Mouse (Mus musculus) embryo, embryonic 9.5 days (tissue): Measurements from ENCODE around the gene Slc6a21.
"Not testable (repeated sequence)": the region's sequence is repeated elsewhere in the genome, so short reads cannot be mapped to it uniquely, and the experiment has no call there.

ENCODE experiments used
- DNase-seq: peaks from one replicate; pipeline ENCODE4 v3.0.0-alpha.2; 2017; ENCODE audit errors: extremely low spot score

Slc6a21 gene

DNA sequence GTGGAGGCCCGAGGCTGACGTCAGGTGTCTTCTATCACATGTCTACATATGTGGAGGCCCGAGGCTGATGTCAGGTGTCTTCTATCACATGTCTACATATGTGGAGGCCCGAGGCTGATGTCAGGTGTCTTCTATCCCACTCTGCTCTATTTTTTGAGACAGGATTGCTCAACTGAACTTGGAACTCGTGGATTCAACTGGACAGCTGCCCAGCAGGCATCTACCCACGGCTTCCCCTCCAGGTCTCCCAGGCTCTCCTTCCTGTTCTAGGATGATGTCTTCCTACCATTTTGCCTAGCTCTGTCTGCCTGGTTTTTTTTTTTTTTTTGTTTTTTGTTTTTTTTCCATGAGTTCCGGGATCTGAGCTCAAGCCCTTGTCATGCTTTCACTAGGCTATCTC is 21.5 kb upstream of the Slc6a21 start:
- DNase-seq: not testable (repeated sequence)

- no peak for DNase-seq
These were observed 20.1 kb upstream of the Slc6a21 start for GRCm38 (mm10) chr7:45257063-45257840.

DNA sequence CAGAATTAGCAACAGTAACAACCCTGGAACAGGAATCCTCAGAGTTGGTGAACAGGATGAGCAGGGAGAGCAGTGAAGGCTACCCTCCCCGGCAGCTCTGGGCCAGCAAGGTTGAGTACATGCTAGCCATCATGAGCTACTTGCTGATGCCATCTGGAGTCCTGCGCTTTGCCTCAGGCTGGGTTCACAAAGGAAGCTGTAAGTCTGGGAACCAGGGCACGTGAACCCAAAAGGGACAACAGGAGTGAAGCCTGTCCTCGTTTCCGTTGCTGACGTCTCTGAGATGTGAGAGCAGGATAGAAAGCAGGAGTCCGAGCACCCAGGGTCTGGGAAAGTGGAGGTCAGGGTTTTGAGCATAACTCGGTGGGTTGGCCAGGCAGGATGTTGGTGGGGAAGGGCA is 18.0 kb upstream of the Slc6a21 start:
- no peak for DNase-seq

- no peak for DNase-seq
These were observed 15.0 kb upstream of the Slc6a21 start for GRCm38 (mm10) chr7:45262266-45262665.

DNA sequence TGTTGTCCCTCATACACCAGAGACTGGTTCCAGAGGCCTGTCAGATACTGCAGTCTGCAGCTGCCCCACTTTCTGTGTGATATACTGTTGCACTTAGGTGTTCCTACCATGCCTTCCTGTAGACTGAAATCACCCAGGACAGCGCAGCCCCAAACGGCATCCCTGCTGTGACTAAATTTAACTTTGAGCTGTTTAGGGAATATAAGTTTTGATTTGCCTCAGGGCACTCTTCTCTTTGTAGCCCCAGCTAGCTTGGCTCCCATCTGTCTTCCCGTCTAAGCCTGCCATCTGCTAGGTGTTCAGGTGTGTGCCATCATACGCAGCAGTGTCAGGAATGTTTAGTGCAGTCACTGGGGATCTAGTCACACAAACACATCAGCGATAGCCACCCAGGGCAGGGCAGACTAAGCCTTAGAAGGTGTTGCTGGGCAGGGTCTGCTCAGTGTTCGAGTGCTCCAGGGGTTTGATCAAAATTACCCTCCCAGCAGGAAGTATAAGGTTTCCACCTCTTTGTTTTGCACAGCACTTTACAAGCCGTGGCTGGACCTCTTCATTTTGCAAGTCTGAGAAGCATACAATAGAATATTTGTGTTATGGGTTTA is 14.2 kb upstream of the Slc6a21 start:
- no peak for DNase-seq

DNA sequence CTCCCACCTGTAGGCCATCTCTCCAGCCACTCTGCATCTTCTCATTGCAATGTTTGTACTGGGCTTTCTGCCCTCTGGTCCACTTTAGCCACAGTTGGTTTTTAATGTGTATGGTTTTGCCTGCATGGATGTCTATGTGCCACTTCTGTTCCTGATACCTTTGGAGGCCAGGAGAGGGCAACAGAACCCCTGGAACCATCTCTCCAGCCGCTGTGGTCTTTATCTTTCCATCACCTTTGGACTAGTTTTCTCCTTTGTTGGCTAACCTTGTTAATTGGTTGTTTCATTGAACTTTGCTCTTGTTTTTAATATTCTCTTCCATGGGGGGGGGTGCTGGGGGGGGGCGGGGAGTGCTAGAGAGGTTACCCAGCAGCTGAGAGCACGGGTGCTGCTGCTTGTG is 13.0 kb upstream of the Slc6a21 start:
- no peak for DNase-seq

DNA sequence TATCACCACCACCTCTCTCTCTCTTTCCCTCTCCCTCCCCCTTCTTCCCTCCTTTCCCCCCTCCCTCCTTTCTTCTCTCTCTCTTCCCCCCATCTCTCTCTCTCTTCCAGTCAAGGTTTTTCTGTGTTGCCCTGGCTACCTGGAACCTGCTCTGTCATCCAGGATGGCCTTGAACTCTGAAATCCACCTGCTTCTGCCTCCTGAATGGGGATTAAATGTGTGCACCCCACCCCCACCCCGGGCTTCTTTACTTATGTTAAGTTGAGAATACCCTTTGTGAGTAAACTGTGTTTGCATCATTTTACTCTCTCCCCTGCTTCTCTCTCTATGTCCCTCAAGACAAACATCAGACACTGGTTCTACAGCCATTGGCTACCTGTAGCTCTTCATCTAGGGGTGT is 11.8 kb upstream of the Slc6a21 start:
- DNase-seq: no peak

- DNase-seq: no peak
These were observed 4.4 kb upstream of the Slc6a21 start for GRCm38 (mm10) chr7:45272786-45273412.

DNA sequence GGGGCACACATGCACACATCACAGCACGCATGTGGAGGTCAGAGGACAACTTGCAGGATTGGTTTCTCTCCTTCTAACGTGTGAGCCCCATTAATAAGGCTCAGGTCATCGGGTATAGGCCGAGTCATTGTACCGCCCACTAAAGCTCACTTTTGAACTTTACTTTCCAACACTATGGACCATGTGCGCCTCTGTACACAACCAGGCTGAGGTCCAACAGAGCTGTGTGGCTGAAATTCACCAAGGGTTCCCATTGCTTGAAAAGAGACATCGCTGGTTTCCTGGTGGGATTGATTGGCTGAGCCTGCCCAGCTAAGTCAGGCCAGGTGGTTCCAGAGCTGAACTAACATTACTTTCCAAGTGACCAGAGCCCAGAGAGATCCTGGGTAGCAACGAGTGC is 3.6 kb upstream of the Slc6a21 start:
- DNase-seq: no peak

GRCm38 (mm10) chr7:45286486-45286885 is 9.2 kb downstream of the Slc6a21 start:
- no peak for DNase-seq

- DNase-seq: no peak
These were observed 19.3 kb downstream of the Slc6a21 start for GRCm38 (mm10) chr7:45296626-45297025.

DNA sequence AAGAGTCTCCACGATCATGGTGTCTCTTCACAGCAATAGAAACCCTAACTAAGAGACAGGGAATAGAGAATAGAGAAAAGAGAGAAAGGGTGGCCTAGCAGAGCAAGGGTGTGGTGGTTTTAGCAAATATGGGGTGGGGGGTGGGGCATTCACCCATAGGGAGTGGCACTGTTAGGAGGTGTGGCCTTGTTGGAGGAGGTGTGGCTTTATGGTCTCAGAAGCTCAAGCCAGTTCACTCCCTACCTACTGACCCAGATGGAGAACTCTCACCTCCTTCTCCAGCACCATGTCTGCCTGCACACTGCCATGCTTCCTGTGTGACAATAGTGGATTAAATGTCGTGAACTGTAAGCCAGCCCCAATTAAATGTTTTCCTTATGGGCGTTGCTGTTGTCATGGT is 20.2 kb downstream of the Slc6a21 start:
- no peak for DNase-seq

- DNase-seq: peak; percentile 58
These were observed 22.4 kb downstream of the Slc6a21 start for GRCm38 (mm10) chr7:45299752-45300151.

GRCm38 (mm10) chr7:45300270-45300669 is 23.0 kb downstream of the Slc6a21 start:
- peak; percentile 53 for DNase-seq

DNA sequence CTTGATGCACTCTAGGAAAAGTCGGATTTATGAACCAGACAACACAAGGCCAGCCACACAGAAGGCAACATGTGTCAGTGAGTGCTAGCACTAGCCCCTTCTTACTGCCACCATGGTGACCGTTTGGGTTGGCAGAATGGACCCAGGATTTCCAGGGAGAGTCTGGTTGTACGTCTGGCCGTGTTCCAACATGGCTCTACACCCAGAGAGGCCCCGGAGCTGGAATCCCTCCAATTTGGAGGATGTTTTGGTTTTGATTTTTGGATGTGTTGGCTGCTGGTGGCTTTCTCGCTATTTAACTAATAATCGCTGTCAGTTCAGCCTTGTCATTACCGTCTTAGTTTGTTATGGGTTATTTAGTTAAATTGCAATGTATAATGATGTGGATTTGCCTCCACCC is 25.3 kb downstream of the Slc6a21 start:
- no peak for DNase-seq

DNA sequence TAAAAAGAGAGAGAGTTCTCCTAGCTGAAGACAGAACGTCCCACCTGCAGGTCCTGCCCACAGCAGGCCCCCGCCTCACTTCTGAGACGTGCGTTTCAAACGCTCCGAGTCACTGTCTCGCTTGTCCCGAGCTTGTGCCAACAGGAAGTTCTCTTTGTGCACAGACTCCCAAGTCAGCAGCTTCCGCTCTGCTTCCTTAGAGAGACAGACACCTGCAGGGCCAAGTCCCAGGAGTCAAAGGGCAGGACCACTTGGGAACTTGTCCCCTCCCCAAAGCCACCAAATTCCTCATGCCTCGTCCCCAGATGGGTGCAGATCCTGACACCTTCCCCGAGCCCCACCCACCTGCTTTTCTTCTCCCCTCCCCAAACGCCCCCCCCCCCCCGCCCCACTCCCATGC is 27.6 kb downstream of the Slc6a21 start:
- no peak for DNase-seq

- peak; percentile 86 for DNase-seq
These were observed 28.0 kb downstream of the Slc6a21 start for GRCm38 (mm10) chr7:45305275-45305674.

DNA sequence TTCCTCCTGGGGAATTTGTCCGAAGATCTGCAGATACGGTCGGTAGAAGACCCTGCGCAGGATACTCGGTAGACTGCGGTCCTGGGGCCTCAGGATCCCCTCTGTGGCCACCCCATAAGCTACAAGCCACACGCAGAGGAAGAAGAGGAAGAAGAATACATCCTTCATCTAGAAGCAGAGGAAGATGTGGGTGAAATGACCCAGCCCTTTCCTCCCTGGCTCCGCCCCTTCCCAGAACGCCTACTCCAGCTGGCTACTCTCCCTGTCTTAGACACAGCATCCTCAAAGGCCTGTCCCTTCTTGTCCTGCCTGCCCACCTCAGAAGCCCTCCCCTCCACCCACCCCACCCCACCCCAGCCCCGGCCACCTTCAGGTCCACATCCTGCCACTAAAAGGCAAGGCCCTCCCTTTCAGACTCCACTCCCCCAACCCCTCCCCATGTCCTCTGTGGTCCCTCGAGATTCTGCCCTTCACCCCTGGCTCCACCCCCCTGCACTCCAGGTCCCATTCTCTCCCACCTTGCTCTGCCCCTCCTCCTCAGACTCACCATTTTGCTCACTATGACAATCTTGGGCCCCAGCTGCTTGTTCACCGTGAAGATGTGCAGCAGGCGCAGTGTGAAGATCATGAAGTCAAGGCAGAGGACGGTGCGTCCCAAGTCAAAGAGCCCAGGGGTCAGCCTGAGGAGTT is 31.4 kb downstream of the Slc6a21 start:
- DNase-seq: no peak

DNA sequence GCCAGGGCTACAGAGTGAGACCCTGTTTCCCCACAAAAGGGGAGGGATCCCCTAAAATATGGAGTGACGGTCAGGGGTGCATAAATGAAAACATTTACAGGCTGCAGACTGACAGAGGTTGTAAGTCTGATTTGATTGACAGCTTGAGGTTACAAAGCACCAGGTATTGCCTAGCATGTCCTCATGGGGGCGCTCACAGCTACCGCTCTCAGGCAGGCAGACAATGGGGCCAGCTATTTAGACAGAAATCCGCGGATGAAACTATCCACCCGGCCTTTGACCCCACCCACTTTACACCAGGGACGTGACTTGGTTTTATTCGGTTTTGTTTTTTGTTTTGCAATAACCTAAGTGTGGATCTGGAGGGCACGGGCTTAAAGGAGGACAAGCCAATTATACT is 32.1 kb downstream of the Slc6a21 start:
- peak; percentile 65 for DNase-seq

- DNase-seq: no peak
These were observed 34.7 kb downstream of the Slc6a21 start for GRCm38 (mm10) chr7:45312023-45312422.

- DNase-seq: no peak
These were observed 35.6 kb downstream of the Slc6a21 start for GRCm38 (mm10) chr7:45312686-45313453.

GRCm38 (mm10) chr7:45313495-45313894 is 36.2 kb downstream of the Slc6a21 start:
- DNase-seq: no peak
